16 mouse cellular contexts compared by ENCODE assay signal in genomic region chr3:33001769-33002168, GRCm38 (mm10).
DNase-seq lines count a peak whose midpoint lies in the region; ATAC-seq lines count a peak whose summit lies in the region.
"Had no signal": no experiment of that assay in that cellular context is flagged by ENCODE, and none has a peak within 500 bp of the region (broad histone marks: within the 10 kb centered on the region; RNA-seq: fewer than 3 reads in every experiment).

No protein-coding gene starts in this region.

- no peak overlapping the region for H3K27ac ChIP-seq in neural tube, embryonic 12.5 days
- H3K27ac ChIP-seq in hindbrain, embryonic 14.5 days: 0 out of 2 replicates have a peak overlapping the region, but pooled peaks have one; percentile 4
- H3K27ac ChIP-seq: embryonic facial prominence, embryonic 10.5 days; liver, embryonic 14.5 days; stomach, embryonic 15.5 days had no signal

- H3K4me1 ChIP-seq in neural tube, embryonic 12.5 days: no peaks in the 10 kb centered on the region
- no peaks in the 10 kb centered on the region for H3K4me1 ChIP-seq in hindbrain, embryonic 14.5 days (replicated peaks; ENCODE audit: control insufficient read depth, insufficient read depth, low read length)
- H3K4me1 ChIP-seq: stomach, embryonic 15.5 days had no signal

- WGBS in neural tube, embryonic 12.5 days: 77% methylated on average over 3 of the region's 3 CpGs
- WGBS in hindbrain, embryonic 14.5 days: 59% methylated on average over 3 of the region's 3 CpGs

- no peak overlapping the region for H3K4me2 ChIP-seq in neural tube, embryonic 12.5 days (replicated peaks)
- no peak overlapping the region for H3K4me2 ChIP-seq in hindbrain, embryonic 14.5 days (replicated peaks)
- H3K4me2 ChIP-seq: stomach, embryonic 15.5 days had no signal

- no peak for DNase-seq in neural tube, embryonic 10.5 days (ENCODE audit: extremely low spot score, low spot score)
- DNase-seq in hindbrain, embryonic 14.5 days (ENCODE audit: low spot score): no peak
- peak; percentile 24 to 48 for DNase-seq in layer of hippocampus, postnatal 10 days (ENCODE audit: low spot score in 2 of 2)
- no peak for DNase-seq in kidney, adult 8-10 months
- no peak for DNase-seq in retina, postnatal 1 day
- DNase-seq: cerebellum, adult 8-10 months; kidney, adult 11 months; kidney, postnatal 4 days; lung, postnatal 36 days; thymus, postnatal 14 days had no signal

- no peaks in the 10 kb centered on the region for H3K27me3 ChIP-seq in neural tube, embryonic 12.5 days (replicated peaks)
- no peaks in the 10 kb centered on the region for H3K27me3 ChIP-seq in hindbrain, embryonic 14.5 days (ENCODE audit: control insufficient read depth, insufficient read depth, low read length)
- H3K27me3 ChIP-seq: CH12.LX; stomach, embryonic 15.5 days had no signal

- H3K36me3 ChIP-seq in neural tube, embryonic 12.5 days: no peaks in the 10 kb centered on the region
- no peaks in the 10 kb centered on the region for H3K36me3 ChIP-seq in hindbrain, embryonic 14.5 days (replicated peaks; ENCODE audit: control insufficient read depth, insufficient read depth)
- H3K36me3 ChIP-seq: embryonic facial prominence, embryonic 10.5 days; stomach, embryonic 15.5 days had no signal

- no peak overlapping the region for H3K9ac ChIP-seq in neural tube, embryonic 12.5 days
- H3K9ac ChIP-seq in hindbrain, embryonic 14.5 days: no peak overlapping the region
- H3K9ac ChIP-seq: liver, embryonic 14.5 days; stomach, embryonic 15.5 days had no signal

- 0 out of 2 replicates have a peak, but pooled peaks have one; percentile 37 for ATAC-seq in neural tube, embryonic 12.5 days (ENCODE audit: low FRiP score, low read depth)
- ATAC-seq in hindbrain, embryonic 14.5 days (ENCODE audit: low FRiP score): peak; percentile 82
- no peak for ATAC-seq in CD4-positive, CD25-positive, alpha-beta regulatory T cell, adult 4 months

- no peaks in the 10 kb centered on the region for H3K9me3 ChIP-seq in neural tube, embryonic 12.5 days
- no peaks in the 10 kb centered on the region for H3K9me3 ChIP-seq in hindbrain, embryonic 14.5 days (ENCODE audit: control insufficient read depth, low read length)
- H3K9me3 ChIP-seq: embryonic facial prominence, embryonic 10.5 days; stomach, embryonic 15.5 days had no signal

- H3K4me3 ChIP-seq in neural tube, embryonic 12.5 days: no peak overlapping the region
- H3K4me3 ChIP-seq in hindbrain, embryonic 14.5 days (replicated peaks; ENCODE audit: low read length): no peak overlapping the region
- H3K4me3 ChIP-seq: embryonic facial prominence, embryonic 10.5 days; stomach, embryonic 15.5 days had no signal

Comparison
In these comparisons a context has a peak if more than half of its experiments do, and no peak if none do; other contexts are left out.
1. DNase-seq: peak in layer of hippocampus, postnatal 10 days (2 of 2); none in neural tube, embryonic 10.5 days (single experiment), hindbrain, embryonic 14.5 days (single experiment), kidney, adult 8-10 months (0 of 2) and retina, postnatal 1 day (single experiment).